Mouse (Mus musculus): Measurements from ENCODE around the gene Hoxa10. TPM values are rescaled to one million over a fixed set of nuclear protein-coding genes. Genes with fewer than 3 reads are reported as not detected.

Hoxa10 gene
- polyA plus RNA-seq, 1 experiment from 2014 or later = not detected

DNA sequence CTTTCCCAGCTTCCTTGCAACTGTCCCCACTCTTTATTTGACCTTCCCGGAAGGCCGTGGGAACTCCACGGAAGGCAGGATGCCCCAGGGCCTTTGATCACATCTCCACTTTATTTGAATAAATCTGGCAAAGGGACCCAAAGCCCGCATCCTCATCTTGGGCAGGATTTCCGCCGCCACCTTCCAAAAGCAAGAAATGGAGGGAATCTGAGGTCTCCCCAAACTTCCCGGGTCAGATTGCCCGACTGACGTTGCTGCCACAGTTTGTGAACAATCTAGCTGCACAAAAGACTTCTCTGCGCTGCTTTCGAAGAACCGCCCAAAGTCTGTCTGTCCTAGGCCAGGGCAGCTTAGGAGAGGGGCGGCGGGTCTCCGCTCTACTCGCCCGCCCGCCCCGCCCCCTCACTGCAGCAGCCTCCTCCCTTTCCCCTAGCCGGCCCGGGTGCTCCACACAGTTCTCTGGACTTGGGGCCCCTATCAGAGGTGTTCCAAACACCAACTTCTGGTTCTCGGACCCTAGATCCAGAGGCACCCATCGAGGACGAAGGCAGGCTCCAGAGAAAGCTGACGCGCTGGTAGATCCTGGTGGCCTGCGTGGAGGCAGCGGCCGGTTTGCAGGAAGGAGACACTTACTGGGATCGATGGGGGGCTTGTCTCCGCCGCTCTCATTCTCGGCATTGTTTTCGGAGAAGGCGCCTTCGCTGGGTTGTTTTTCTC, 15.6 kb downstream of the Hoxa10 start:
- Histone ChIP-seq H3K4me3 (ENCODE audit: low read depth, low read length) (peak overlapping the region; percentile 18; the same call in 1 of the 2 replicates), H3K4me1 (ENCODE audit: control insufficient read depth, insufficient read depth, low read length) (no peaks in the 10 kb centered on the region), H3K9me3 (ENCODE audit: control insufficient read depth, low read depth, low read length) (no peaks in the 10 kb centered on the region), H3K36me3 (ENCODE audit: control insufficient read depth, insufficient read depth, low read length) (no peaks in the 10 kb centered on the region), H3K9ac (replicated peaks; ENCODE audit: low read depth, low read length) (no peak overlapping the region), H3K4me2 (replicated peaks; ENCODE audit: low read depth, low read length) (peak overlapping the region; percentile 21; the same call in 1 of the 2 replicates), H3K27me3 (ENCODE audit: control insufficient read depth, insufficient read depth, low read length) (peaks cover 61% of the 10 kb centered on the region), H3K27ac (ENCODE audit: low read length) (no peak overlapping the region)
- ATAC-seq (ENCODE audit: insufficient number of reproducible peaks, insufficient read depth, low FRiP score, low read depth) = no peak; the same call in 1 of the 2 replicates
- WGBS = 1% methylated on average over 36 of the region's 36 CpGs

DNA sequence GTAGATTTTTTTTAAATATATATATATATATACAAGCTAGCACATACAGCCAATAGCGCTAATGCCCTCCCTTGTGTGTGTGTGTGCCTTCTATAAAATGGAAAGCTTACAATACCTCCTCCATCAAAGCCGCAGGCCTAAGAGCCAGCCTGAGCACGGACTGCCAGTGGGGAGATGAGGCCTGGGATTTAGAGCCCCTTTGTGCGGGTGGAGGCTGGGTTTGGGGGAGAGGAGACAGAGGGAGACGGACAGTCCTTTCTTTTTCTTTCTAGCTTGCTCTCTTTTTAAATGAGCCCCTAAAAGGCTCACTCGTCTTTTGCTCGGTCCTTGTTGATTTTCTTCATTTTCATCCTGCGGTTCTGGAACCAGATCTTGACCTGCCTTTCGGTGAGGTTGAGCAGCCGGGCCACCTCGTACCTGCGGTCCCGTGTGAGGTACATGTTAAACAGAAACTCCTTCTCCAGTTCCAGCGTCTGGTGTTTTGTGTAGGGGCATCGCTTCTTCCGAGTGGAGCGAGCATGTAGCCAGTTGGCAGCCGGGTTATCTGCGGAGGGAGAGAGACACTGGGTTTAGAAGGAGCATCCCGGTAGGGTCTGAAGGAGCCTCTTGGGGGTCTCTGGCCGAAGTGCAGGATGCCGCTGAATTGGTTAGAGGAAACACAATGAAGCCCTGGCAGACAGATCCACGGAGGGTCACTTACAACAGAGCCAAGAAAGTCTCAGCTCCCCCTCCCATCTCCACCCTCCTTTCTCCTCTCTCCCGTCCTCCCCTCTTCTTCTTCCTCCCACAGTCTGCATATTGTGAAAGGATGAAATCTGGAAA, 16.5 kb downstream of the Hoxa10 start:
- H3K9ac ChIP-seq (replicated peaks; ENCODE audit: low read depth, low read length) = no peak overlapping the region; the same call in 1 of the 2 replicates
- no peaks in the 10 kb centered on the region for H3K4me1 ChIP-seq (ENCODE audit: control insufficient read depth, insufficient read depth, low read length)
- H3K27ac ChIP-seq (ENCODE audit: low read length) = no peak overlapping the region
- ATAC-seq (ENCODE audit: insufficient number of reproducible peaks, insufficient read depth, low FRiP score, low read depth) = no peak
- 7% methylated on average over 24 of the region's 24 CpGs for WGBS
- H3K36me3 ChIP-seq (ENCODE audit: control insufficient read depth, insufficient read depth, low read length) = no peaks in the 10 kb centered on the region
- peak overlapping the region; percentile 17; the same call in 1 of the 2 replicates for H3K4me3 ChIP-seq (ENCODE audit: low read depth, low read length)
- no peaks in the 10 kb centered on the region for H3K9me3 ChIP-seq (ENCODE audit: control insufficient read depth, low read depth, low read length)
- peak overlapping the region; percentile 21; the same call in 1 of the 2 replicates for H3K4me2 ChIP-seq (replicated peaks; ENCODE audit: low read depth, low read length)
- H3K27me3 ChIP-seq (ENCODE audit: control insufficient read depth, insufficient read depth, low read length) = peaks cover 60% of the 10 kb centered on the region

DNA sequence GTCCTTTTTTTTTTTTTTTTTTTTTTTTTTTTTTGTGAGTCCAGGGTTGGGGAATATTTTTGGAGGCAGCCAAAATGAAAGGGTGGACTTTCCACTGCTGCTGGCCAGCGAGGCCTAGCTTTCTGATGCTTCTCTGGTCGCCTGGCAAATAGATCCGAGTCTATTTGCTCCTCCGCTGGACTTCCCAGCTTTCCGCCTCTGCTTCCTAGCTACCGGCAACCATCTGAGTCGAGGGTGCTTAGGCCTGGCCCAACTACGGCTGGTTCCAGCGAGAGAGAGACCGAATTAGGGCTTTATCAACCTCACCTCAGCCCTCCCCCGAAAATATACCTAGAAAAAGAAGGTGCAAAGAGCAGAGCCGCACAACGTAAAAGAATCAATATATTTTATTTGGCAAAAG, 17.9 kb downstream of the Hoxa10 start:
- Histone ChIP-seq H3K9me3 (ENCODE audit: control insufficient read depth, low read depth, low read length) (no peaks in the 10 kb centered on the region), H3K4me2 (replicated peaks; ENCODE audit: low read depth, low read length) (peak overlapping the region; percentile 77; the same call in 1 of the 2 replicates), H3K36me3 (ENCODE audit: control insufficient read depth, insufficient read depth, low read length) (no peaks in the 10 kb centered on the region), H3K4me3 (ENCODE audit: low read depth, low read length) (no peak overlapping the region; the same call in 1 of the 2 replicates), H3K27me3 (ENCODE audit: control insufficient read depth, insufficient read depth, low read length) (peaks cover 71% of the 10 kb centered on the region), H3K4me1 (ENCODE audit: control insufficient read depth, insufficient read depth, low read length) (0 out of 2 replicates have a peak, but pooled peaks cover under 1% of the 10 kb centered on the region), H3K27ac (ENCODE audit: low read length) (no peak overlapping the region; the same call in 1 of the 2 replicates), H3K9ac (replicated peaks; ENCODE audit: low read depth, low read length) (no peak overlapping the region)
- 34% methylated on average over 13 of the region's 13 CpGs for WGBS
- ATAC-seq (ENCODE audit: insufficient number of reproducible peaks, insufficient read depth, low FRiP score, low read depth) = no peak

DNA sequence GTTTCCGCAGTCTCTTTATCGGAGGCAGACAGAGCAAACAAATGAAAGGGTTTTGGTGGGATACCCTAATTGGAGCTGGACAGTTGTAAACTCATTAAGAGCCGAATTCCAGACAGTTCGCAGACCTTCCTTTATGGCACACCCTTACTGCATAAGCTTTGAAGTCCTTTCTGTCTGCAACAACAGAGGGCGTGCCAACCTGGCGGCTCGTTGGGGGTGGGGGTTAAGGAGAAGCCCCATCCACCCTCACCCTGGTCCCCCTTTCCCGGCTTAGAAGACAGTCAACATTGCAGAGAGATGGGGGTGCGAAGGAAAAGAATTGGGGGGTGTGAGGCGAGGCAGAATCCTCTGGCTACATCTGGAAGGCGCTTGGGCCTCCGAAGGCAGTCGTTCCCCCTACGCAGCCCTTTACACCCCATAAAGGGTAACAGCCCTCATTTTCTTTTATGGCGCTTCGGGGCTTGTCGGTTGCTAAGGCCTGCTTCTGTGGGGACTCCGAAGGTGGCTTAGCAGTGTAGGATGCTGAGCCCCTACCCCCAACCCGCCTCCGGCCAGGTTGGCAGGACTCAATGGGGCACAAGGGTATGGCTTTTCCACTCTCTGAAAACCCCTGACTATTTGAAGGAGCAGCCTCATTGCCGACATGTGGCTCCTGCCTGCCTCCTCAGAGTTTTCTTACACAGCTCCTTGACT, 18.5 kb downstream of the Hoxa10 start:
- H3K4me1 ChIP-seq (ENCODE audit: control insufficient read depth, insufficient read depth, low read length) = 0 out of 2 replicates have a peak, but pooled peaks cover 4% of the 10 kb centered on the region
- no peaks in the 10 kb centered on the region for H3K36me3 ChIP-seq (ENCODE audit: control insufficient read depth, insufficient read depth, low read length)
- WGBS = 12% methylated on average over 21 of the region's 21 CpGs
- peak overlapping the region; percentile 77 for H3K4me2 ChIP-seq (replicated peaks; ENCODE audit: low read depth, low read length)
- peaks cover 69% of the 10 kb centered on the region for H3K27me3 ChIP-seq (ENCODE audit: control insufficient read depth, insufficient read depth, low read length)
- ATAC-seq (ENCODE audit: insufficient number of reproducible peaks, insufficient read depth, low FRiP score, low read depth) = no peak
- H3K4me3 ChIP-seq (ENCODE audit: low read depth, low read length) = peak overlapping the region; percentile 49
- H3K9me3 ChIP-seq (ENCODE audit: control insufficient read depth, low read depth, low read length) = no peaks in the 10 kb centered on the region
- H3K9ac ChIP-seq (replicated peaks; ENCODE audit: low read depth, low read length) = no peak overlapping the region
- H3K27ac ChIP-seq (ENCODE audit: low read length) = peak overlapping the region; percentile 11; the same call in 1 of the 2 replicates

DNA sequence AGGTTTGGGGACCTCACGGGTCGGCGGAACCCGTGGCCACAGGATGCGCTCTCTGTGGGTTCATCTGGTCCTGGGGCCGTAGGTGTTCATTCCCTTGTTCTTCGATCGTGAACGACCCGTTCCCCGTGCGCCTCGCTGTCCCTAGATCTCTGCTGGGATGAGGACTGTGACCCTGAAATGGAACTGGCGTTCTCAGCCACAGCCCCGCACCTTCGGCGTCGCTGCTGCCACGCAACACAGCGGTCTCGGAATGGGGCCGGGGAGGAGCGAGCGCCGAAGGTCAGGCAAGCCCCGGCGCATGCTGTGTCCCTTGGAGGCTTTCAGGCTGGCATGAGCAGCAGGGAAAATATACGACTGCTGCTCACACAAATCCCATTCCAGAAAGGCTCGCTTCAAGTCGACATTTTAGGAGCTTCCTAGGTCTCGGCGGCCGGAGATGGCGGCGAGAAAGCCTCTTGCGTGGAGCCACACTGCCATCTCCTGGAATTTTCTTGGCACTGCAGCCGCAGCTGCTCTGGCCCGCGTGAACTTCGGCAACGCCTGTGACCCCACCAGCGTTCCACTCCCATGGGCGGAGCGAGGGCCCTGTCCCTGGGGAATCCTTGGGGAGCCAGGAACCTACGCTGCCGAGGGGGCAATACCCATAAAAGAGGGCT, 19.2 kb downstream of the Hoxa10 start, which contains the start of gene Hoxa7:
Hoxa7 (minus strand) TSS at position 518 of the 656 bp plus-strand sequence.
- peak within 1 kb of the TSS; percentile 39; the same call in 1 of the 2 replicates for H3K9ac ChIP-seq (replicated peaks; ENCODE audit: low read depth, low read length)
- H3K27ac ChIP-seq (ENCODE audit: low read length) = peak within 1 kb of the TSS; percentile 75; the same call in 1 of the 2 replicates
- H3K36me3 ChIP-seq (ENCODE audit: control insufficient read depth, insufficient read depth, low read length) = no peaks in the 10 kb centered on the region
- ATAC-seq (ENCODE audit: insufficient number of reproducible peaks, insufficient read depth, low FRiP score, low read depth) = 0 out of 2 replicates have a peak, but pooled peaks have one; percentile 42
- H3K9me3 ChIP-seq (ENCODE audit: control insufficient read depth, low read depth, low read length) = no peaks in the 10 kb centered on the region
- H3K4me3 ChIP-seq (ENCODE audit: low read depth, low read length) = peak within 1 kb of the TSS; percentile 49
- WGBS = 1% methylated on average over 46 of the region's 46 CpGs
- peak within 1 kb of the TSS; percentile 77 for H3K4me2 ChIP-seq (replicated peaks; ENCODE audit: low read depth, low read length)
- H3K27me3 ChIP-seq (ENCODE audit: control insufficient read depth, insufficient read depth, low read length) = peaks cover 65% of the 10 kb centered on the region
- 0 out of 2 replicates have a peak, but pooled peaks cover 4% of the 10 kb centered on the region for H3K4me1 ChIP-seq (ENCODE audit: control insufficient read depth, insufficient read depth, low read length)

DNA sequence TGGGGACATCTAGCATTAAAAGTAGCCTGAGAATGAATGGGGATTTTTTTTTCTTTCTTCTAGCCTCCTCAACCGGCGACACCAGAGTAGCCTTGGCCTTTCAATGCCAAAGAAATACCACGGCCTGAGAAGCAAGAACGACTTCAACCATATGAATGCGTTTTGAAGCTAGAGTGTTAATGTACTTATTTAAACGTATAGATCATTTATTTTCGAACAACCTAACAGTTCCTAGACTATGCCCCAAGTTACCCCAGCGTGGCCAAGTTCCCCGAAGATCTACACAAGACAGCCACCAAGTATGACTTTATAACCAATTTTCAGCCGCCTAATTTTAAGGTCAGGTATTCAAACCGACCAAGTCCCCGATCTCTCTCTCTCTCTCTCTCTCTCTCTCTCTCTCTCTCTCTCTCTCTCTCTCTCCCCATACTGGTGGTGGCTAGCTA, 19.8 kb downstream of the Hoxa10 start:
- no peak for ATAC-seq (ENCODE audit: insufficient number of reproducible peaks, insufficient read depth, low FRiP score, low read depth)
- Histone ChIP-seq H3K27me3 (ENCODE audit: control insufficient read depth, insufficient read depth, low read length) (peaks cover 60% of the 10 kb centered on the region), H3K9me3 (ENCODE audit: control insufficient read depth, low read depth, low read length) (no peaks in the 10 kb centered on the region), H3K36me3 (ENCODE audit: control insufficient read depth, insufficient read depth, low read length) (no peaks in the 10 kb centered on the region), H3K9ac (replicated peaks; ENCODE audit: low read depth, low read length) (no peak overlapping the region), H3K27ac (ENCODE audit: low read length) (peak overlapping the region; percentile 75; the same call in 1 of the 2 replicates), H3K4me3 (ENCODE audit: low read depth, low read length) (peak overlapping the region; percentile 49), H3K4me1 (ENCODE audit: control insufficient read depth, insufficient read depth, low read length) (0 out of 2 replicates have a peak, but pooled peaks cover 4% of the 10 kb centered on the region), H3K4me2 (replicated peaks; ENCODE audit: low read depth, low read length) (peak overlapping the region; percentile 77)
- 14% methylated on average over 12 of the region's 12 CpGs for WGBS

DNA sequence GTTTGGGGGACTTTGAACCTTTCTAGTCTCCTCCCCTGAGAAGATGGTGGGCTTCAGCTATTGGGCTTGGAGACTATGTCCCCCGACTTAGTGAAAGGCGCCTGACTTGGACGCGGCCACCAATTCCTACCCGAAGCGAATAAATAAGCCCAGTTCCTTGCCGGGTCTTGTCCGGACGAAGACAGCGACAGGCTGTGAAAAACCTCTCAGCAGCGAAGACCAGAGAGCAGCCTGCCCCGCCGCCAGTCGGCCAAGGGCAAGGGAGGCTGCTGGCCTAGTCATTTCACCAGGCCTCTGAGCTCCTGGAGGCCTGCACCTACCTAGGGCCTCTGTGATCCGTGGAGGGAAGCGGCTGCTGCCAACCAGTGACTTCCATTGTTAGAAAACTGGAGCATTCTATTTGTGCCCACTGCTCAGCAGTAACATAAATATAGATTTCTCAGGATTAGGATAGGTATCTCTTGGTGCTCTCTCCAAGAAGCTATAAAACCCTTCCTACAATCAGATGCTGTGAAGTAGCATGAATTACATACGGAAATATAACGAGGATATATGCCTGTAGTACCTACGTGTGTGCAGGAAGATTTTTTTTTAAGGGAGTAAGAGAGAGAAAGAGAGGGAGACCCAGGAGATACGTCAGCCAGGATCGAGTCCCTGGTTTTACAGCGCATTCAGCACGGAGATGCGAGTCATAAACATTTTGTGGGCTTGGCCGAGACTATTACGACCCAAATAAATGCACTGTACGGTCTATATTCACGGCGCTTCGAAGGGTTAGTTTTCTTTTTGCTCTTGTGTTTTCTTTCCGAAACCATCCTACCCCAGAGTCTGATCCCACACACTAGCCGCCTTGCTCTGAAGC, 20.4 kb downstream of the Hoxa10 start:
- H3K9me3 ChIP-seq (ENCODE audit: control insufficient read depth, low read depth, low read length) = no peaks in the 10 kb centered on the region
- 0 out of 2 replicates have a peak, but pooled peaks cover 4% of the 10 kb centered on the region for H3K4me1 ChIP-seq (ENCODE audit: control insufficient read depth, insufficient read depth, low read length)
- peak overlapping the region; percentile 49; the same call in 1 of the 2 replicates for H3K4me3 ChIP-seq (ENCODE audit: low read depth, low read length)
- H3K27ac ChIP-seq (ENCODE audit: low read length) = peak overlapping the region; percentile 35; the same call in 1 of the 2 replicates
- no peak overlapping the region; the same call in 1 of the 2 replicates for H3K9ac ChIP-seq (replicated peaks; ENCODE audit: low read depth, low read length)
- H3K36me3 ChIP-seq (ENCODE audit: control insufficient read depth, insufficient read depth, low read length) = no peaks in the 10 kb centered on the region
- peak overlapping the region; percentile 22 for H3K4me2 ChIP-seq (replicated peaks; ENCODE audit: low read depth, low read length)
- ATAC-seq (ENCODE audit: insufficient number of reproducible peaks, insufficient read depth, low FRiP score, low read depth) = no peak
- WGBS = 25% methylated on average over 32 of the region's 32 CpGs
- peaks cover 60% of the 10 kb centered on the region for H3K27me3 ChIP-seq (ENCODE audit: control insufficient read depth, insufficient read depth, low read length)

All from stomach, embryonic 14.5 days (tissue).